Mouse (Mus musculus) ES-Bruce4 (cell line): ENCODE results near the gene Pomp.

Experiments used
- CTCF ChIP-seq: IDR thresholded peaks from one replicate; pipeline ENCODE4 v1.8.1; 2011; ENCODE audit warnings: low read depth, low read length
- EP300 ChIP-seq: IDR thresholded peaks from 2 replicates; pipeline ENCODE4 v1.6.1; 2011; ENCODE audit warnings: low read depth, low read length; ENCODE audit not compliant: insufficient read depth
- POLR2A ChIP-seq: IDR thresholded peaks from one replicate; pipeline ENCODE4 v1.8.1; 2011; ENCODE audit warnings: low read length; ENCODE audit not compliant: insufficient read depth

DNA sequence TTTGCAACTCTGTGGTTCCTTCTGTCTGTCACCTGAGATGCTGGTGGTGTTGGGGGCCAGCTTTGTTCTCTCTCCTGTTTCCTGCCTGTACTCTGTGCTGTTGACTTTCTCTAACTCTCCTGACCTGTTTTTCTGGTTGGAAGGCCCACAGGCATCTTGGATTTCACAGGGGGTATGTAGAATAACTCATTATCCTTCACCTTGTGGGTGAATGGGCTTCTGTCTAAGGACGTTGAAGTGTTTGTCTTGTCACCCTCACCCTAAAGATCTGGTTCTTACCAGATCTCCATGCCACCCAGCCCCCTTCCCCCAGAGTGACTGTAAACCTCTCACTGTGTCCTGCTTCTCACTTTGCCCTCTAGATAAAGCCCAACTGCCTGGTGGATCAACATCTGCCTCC, 10.0 kb downstream of the Pomp start:
- TF ChIP-seq CTCF (no peak), EP300 (peak; percentile 53), POLR2A (no peak)
